Mouse (Mus musculus) limb, embryonic 14.5 days (tissue): Measurements from ENCODE around the gene Rfx3. TPM values are rescaled to one million over a fixed set of nuclear protein-coding genes. Genes with fewer than 3 reads are reported as not detected.

Experiments used
- ATAC-seq: fragments of 200-750 bp; cut with Nextera tagmentation; 2 replicates; pipeline ENCODE4 v1.8.0; 2017; ENCODE audit warnings: low read depth, moderate number of reproducible peaks, moderate TSS enrichment; ENCODE audit not compliant: low FRiP score
- DNase-seq: peaks from one replicate; pipeline ENCODE4 v3.0.0-alpha.2; 2015; ENCODE audit warnings: low spot score
- H3K27ac ChIP-seq: fragments of 300-500 bp; sonication (generic); replicated peaks from 2 replicates; pipeline ENCODE4 v1.5.1; 2014; ENCODE audit warnings: low read depth, mild to moderate bottlenecking, low read length, moderate library complexity, mixed read lengths
- H3K27me3 ChIP-seq: fragments of 300-500 bp; sonication (generic); 2 replicates; pipeline ENCODE4 v1.6.1; 2014; ENCODE audit warnings: low read length, mixed read lengths; ENCODE audit not compliant: control insufficient read depth, insufficient read depth
- H3K36me3 ChIP-seq: fragments of 300-500 bp; sonication (generic); 2 replicates; pipeline ENCODE4 v1.6.1; 2014; ENCODE audit warnings: mild to moderate bottlenecking, low read length, moderate library complexity, mixed read lengths; ENCODE audit not compliant: control insufficient read depth, insufficient read depth
- H3K4me1 ChIP-seq: fragments of 300-500 bp; sonication (generic); 2 replicates; pipeline ENCODE4 v1.6.1; 2014; ENCODE audit warnings: antibody characterized with exemption, low read length, mixed read lengths; ENCODE audit not compliant: control insufficient read depth, insufficient read depth
- H3K4me2 ChIP-seq: fragments of 300-500 bp; sonication (generic); replicated peaks from 2 replicates; pipeline ENCODE4 v1.6.1; 2014; ENCODE audit warnings: low read depth, mild to moderate bottlenecking, low read length, moderate library complexity; ENCODE audit not compliant: severe bottlenecking
- H3K4me3 ChIP-seq: fragments of 300-500 bp; sonication (generic); replicated peaks from 2 replicates; pipeline ENCODE4 v1.5.1; 2014; ENCODE audit warnings: low read length
- H3K9ac ChIP-seq: fragments of 300-500 bp; sonication (generic); 2 replicates; pipeline ENCODE4 v1.6.1; 2014; ENCODE audit warnings: mild to moderate bottlenecking, low read depth, low read length, moderate library complexity; ENCODE audit not compliant: severe bottlenecking
- H3K9me3 ChIP-seq: fragments of 300-500 bp; sonication (generic); 2 replicates; pipeline ENCODE4 v1.6.1; 2016; ENCODE audit warnings: low read length; ENCODE audit not compliant: control insufficient read depth
- POLR2A ChIP-seq: fragments of 200-500 bp; IDR thresholded peaks from 2 replicates; pipeline ENCODE4 v1.8.0; 2012; ENCODE audit warnings: inconsistent platforms, mild to moderate bottlenecking, moderate library complexity, borderline replicate concordance; ENCODE audit not compliant: insufficient read depth, insufficient read length; ENCODE audit errors: extremely low read depth
- WGBS: fragments of 180-500 bp; shearing (Covaris S2); extraction: QIAGEN DNeasy Blood & Tissue Kit; methylation state at CpG from one replicate; pipeline ENCODE4 v1.1.7; 2014; 5-methylcytosine and 5-hydroxymethylcytosine counted together
- polyA plus RNA-seq, 2 experiments: library from polyadenylated mRNA; depleted of rRNA in 1 of 2; stranded (reverse) in 1 of 2; unstranded in 1 of 2; fragments of >200 nt; fragmentation: Nextera tagmentation in 1 of 2; extraction: Ambion mirVana in 1 of 2; gene quantifications; 2 replicates each; pipeline versions ENCODE4 v1.2.1 to v1.2.3; 2012 to 2014

The Rfx3 gene
- polyA plus RNA-seq, 2 experiments, result 5.7 to 9.6 TPM

DNA sequence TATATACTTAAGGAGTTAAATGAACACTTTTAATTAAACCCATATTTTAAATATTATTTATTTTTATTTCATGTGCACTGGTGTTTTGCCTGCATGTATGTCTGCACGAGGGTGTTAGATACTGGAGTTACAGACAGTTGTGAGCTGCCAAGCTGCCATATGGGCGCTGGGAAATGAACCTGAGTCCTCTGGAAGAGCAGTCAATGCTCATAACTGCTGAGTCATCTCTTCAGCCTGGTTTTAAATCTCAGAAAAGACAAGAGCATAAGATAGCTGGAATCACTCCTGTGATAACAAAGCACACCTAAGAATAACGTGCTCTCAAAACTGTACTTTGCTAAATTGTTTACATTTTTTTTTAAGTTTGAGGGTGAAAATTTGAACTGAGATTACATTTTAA, 172.3 kb downstream of the Rfx3 start:
- DNase-seq, result no peak
- ATAC-seq, result no peak
- Histone ChIP-seq H3K9me3 (no peaks in the 10 kb centered on the region), H3K4me1 (no peaks in the 10 kb centered on the region), H3K36me3 (no peaks in the 10 kb centered on the region), H3K27me3 (no peaks in the 10 kb centered on the region), H3K9ac (no peak overlapping the region), H3K4me3 (no peak overlapping the region), H3K4me2 (no peak overlapping the region), H3K27ac (no peak overlapping the region)
- 85% methylated on average over 3 of the region's 3 CpGs for WGBS
- no peak for TF ChIP-seq POLR2A

DNA sequence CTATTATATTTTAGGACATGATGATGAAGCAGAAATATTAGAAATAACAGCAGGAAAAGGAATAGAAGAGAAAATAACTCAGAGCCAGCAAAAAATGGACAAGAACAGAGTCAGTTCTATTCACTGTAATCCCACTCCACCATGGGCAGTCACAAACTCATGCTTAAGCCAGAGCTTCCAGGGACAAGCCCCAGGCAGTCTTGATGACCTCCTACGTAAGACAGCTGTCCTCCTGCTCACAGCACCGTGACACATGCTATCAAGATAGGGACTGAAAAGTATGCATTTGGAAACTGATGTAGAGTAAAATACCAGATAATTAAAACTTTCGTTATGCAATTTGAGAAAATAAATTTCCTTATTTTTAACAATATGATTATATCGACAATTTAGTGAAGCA, 172.9 kb downstream of the Rfx3 start:
- DNase-seq, result no peak

DNA sequence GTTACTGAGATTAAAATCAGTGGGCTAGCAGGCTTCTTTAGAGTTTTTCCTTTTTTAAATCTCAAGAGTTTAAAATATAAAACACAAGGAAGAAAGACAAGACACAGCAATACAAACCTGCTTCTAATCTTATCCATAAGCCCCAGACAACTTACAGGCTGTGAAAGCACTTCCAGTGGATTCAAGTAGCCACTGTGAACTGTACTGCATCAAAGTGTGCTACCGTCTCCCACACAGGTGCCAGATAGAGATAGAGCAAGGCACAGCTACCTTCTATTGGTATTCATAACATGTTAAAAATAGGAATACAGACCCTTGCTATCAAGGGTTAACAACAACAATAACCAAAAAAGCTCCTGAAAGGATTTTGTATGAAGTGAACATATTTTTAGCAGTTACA, 178.5 kb downstream of the Rfx3 start:
- no peaks in the 10 kb centered on the region for H3K9me3 ChIP-seq
- TF ChIP-seq POLR2A, result no peak
- H3K9ac ChIP-seq, result no peak overlapping the region
- H3K36me3 ChIP-seq, result peaks cover 9% of the 10 kb centered on the region; the same call in 1 of the 2 replicates
- H3K4me3 ChIP-seq, result no peak overlapping the region
- no peaks in the 10 kb centered on the region for H3K27me3 ChIP-seq
- DNase-seq (no peak), ATAC-seq (no peak)
- no peak overlapping the region for H3K27ac ChIP-seq
- WGBS, result 79% methylated on average over 1 of the region's 1 CpGs
- H3K4me2 ChIP-seq, result no peak overlapping the region
- H3K4me1 ChIP-seq, result no peaks in the 10 kb centered on the region

More for the DNA sequence above, 172.9 kb downstream of the Rfx3 start:
- Histone ChIP-seq H3K27ac (no peak overlapping the region), H3K36me3 (no peaks in the 10 kb centered on the region), H3K4me3 (no peak overlapping the region), H3K4me1 (no peaks in the 10 kb centered on the region), H3K9me3 (no peaks in the 10 kb centered on the region), H3K27me3 (no peaks in the 10 kb centered on the region), H3K9ac (no peak overlapping the region), H3K4me2 (no peak overlapping the region)
- ATAC-seq, result no peak
- TF ChIP-seq POLR2A, result no peak
- 81% methylated on average over 4 of the region's 4 CpGs for WGBS

DNA sequence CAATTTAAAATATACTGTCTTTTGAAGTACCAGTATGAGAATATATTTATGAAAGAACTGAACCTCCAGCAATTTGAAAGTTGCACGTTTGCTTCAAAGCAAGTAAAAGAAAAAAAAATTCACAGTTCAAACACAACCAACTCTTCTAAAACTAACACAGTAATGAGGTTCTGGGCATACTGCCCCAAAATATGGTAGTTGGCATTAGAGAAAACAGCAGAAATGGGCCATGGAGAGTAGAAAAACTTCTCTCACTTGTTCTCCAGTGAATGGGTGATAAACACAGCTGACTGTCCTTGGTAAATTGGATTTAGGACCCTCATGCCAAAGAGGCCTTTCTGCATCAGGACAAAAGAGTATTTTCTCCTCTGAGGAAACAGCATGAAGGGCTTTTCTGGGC, 182.7 kb downstream of the Rfx3 start:
- Histone ChIP-seq H3K4me3 (no peak overlapping the region), H3K27me3 (no peaks in the 10 kb centered on the region), H3K4me1 (no peaks in the 10 kb centered on the region), H3K27ac (no peak overlapping the region), H3K4me2 (no peak overlapping the region), H3K9ac (no peak overlapping the region), H3K36me3 (peaks cover 19% of the 10 kb centered on the region; the same call in 1 of the 2 replicates), H3K9me3 (no peaks in the 10 kb centered on the region)
- ATAC-seq (no peak), DNase-seq (no peak)
- WGBS, result 59% methylated on average over 1 of the region's 1 CpGs
- TF ChIP-seq POLR2A, result no peak

DNA sequence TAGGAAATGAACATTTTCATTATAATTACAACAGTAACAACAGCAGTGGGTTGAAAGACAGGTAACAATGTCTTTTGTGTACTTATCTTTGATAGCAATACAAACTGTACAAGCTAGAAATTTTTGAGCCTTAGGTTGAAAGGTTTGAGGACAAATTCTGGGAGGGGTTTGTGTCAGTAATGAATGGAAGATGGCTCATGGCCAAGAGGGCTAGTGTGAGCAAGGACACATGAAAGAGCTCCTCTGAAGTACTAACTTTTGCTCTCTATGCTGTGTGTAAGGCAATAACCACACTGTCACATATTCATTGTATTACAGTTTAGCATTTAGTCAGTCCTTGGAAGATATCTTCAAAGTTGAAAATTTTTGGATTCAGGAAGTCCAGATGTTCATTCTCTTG, 193.3 kb downstream of the Rfx3 start:
- no peak overlapping the region for H3K4me3 ChIP-seq
- no peak overlapping the region for H3K9ac ChIP-seq
- H3K36me3 ChIP-seq, result peaks cover 17% of the 10 kb centered on the region
- H3K9me3 ChIP-seq, result 0 out of 2 replicates have a peak, but pooled peaks cover 1% of the 10 kb centered on the region
- TF ChIP-seq POLR2A, result no peak
- no peaks in the 10 kb centered on the region for H3K4me1 ChIP-seq
- H3K4me2 ChIP-seq, result no peak overlapping the region
- H3K27me3 ChIP-seq, result no peaks in the 10 kb centered on the region
- no peak overlapping the region for H3K27ac ChIP-seq
- ATAC-seq (no peak), DNase-seq (no peak)

DNA sequence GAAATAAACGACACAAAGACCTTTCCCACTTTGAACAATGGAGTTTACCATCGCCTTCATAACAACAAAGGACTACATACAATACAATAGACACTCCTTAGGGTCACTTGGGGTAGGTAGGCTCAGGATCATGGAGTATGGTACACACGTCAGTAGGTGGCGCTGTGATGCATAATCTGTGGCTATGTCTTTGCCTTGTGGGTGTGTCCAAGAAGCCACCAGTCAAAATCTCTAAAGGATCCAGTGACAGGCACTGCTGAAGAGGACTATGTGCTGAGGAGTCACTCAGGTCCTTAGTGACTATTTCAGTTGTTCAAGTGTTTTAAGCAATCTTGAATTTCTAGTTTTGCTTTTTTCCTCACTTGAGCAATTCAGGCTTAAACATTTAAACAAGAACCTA, 230.9 kb downstream of the Rfx3 start:
- H3K36me3 ChIP-seq, result peaks cover 17% of the 10 kb centered on the region
- H3K4me2 ChIP-seq, result no peak overlapping the region
- no peak overlapping the region for H3K9ac ChIP-seq
- WGBS, result 79% methylated on average over 4 of the region's 4 CpGs
- TF ChIP-seq POLR2A, result no peak
- H3K4me3 ChIP-seq, result no peak overlapping the region
- ATAC-seq (no peak), DNase-seq (no peak)
- no peaks in the 10 kb centered on the region for H3K27me3 ChIP-seq
- H3K9me3 ChIP-seq, result 0 out of 2 replicates have a peak, but pooled peaks cover 4% of the 10 kb centered on the region
- H3K4me1 ChIP-seq, result peaks cover 7% of the 10 kb centered on the region; the same call in 1 of the 2 replicates
- H3K27ac ChIP-seq, result no peak overlapping the region
